24 mouse cellular contexts compared by ENCODE assay signal in the genomic region with DNA sequence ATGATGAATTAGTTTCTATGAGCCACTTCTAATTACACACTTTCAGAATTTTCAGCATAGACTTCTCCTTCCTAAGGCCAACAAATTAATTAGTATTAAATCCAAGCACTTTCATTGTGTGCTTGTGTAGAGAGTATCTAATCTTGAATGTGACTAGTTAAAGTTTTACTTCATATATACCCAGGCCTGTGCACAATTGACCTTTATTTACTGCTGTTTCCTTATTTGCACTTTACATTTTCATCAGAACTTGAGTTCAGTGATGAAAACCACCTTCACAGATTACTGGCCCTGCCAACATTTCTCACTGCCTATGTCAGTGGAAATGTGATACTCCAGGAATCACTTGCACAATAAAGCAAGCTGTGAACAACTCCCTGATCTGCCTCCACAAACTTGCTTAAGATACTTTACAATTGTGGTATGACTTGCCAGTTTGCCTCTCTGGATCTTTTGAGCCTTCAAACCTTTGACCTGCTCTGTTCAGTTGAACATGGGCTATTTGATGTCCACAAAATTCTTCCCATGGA.
A peak's percentile ranks its signal among the peaks of the same experiment; 100 is the strongest.
DNase-seq lines count a peak whose midpoint lies in the region; ATAC-seq and TF ChIP-seq lines count a peak whose summit lies in the region.
"Had no signal": no experiment of that assay in that cellular context is flagged by ENCODE, and none has a peak within 500 bp of the region (broad histone marks: within the 10 kb centered on the region; RNA-seq: fewer than 3 reads in every experiment).

No protein-coding gene starts in this region.

- no peaks in the 10 kb centered on the region for H3K79me2 ChIP-seq in myocyte (ENCODE audit: control insufficient read depth, insufficient read depth)

- TF ChIP-seq CTCF in lung, embryonic 14.5 days (IDR thresholded peaks at IDR 0.05; ENCODE audit: low read depth), result no peak

- no peak overlapping the region for H3ac ChIP-seq in myocyte (ENCODE audit: control insufficient read depth, insufficient read length)

- no peak overlapping the region for H3K4me3 ChIP-seq in lung, embryonic 14.5 days (ENCODE audit: low read depth, low read length)
- no peak overlapping the region for H3K4me3 ChIP-seq in myocyte
- H3K4me3 ChIP-seq: embryonic facial prominence, embryonic 13.5 days; forebrain, embryonic 15.5 days; limb, embryonic 15.5 days; lung, embryonic 15.5 days; neural tube, embryonic 15.5 days had no signal

- H3K9me3 ChIP-seq in lung, embryonic 14.5 days (ENCODE audit: low read depth, low read length), result no peaks in the 10 kb centered on the region
- H3K9me3 ChIP-seq: embryonic facial prominence, embryonic 13.5 days; forebrain, embryonic 15.5 days; limb, embryonic 15.5 days; lung, embryonic 15.5 days; neural tube, embryonic 15.5 days had no signal

- peak; percentile 65; the same call in 1 of the 2 replicates for ATAC-seq in lung, embryonic 14.5 days (ENCODE audit: insufficient read depth)
- ATAC-seq: forebrain, embryonic 15.5 days had no signal

- no peak overlapping the region for H3K9ac ChIP-seq in lung, embryonic 14.5 days
- H3K9ac ChIP-seq: embryonic facial prominence, embryonic 13.5 days; forebrain, embryonic 15.5 days; limb, embryonic 15.5 days; liver, embryonic 14.5 days; lung, embryonic 15.5 days; neural tube, embryonic 15.5 days had no signal

- peak; percentile 4 for DNase-seq in lung, embryonic 14.5 days
- no peak for DNase-seq in lung, postnatal 36 days
- DNase-seq in NIH3T3 (ENCODE audit: low read depth), result peak; percentile 90
- DNase-seq in testis, postnatal 14 days (ENCODE audit: low spot score), result no peak
- no peak for DNase-seq in left cerebral cortex, adult 11 months (ENCODE audit: low spot score)
- no peak for DNase-seq in left cerebral cortex, postnatal 25 days (ENCODE audit: low spot score in 2 of 2)
- DNase-seq: adrenal gland, adult 8-10 months; cerebellum, adult 18-20 months; cerebellum, postnatal 14 days; gastrocnemius, postnatal 10 days; heart, postnatal 10 days; kidney, adult 18-20 months; kidney, postnatal 25 days; right cerebral cortex, adult 18-20 months; thymus, postnatal 25 days had no signal

- no peaks in the 10 kb centered on the region for H3K4me1 ChIP-seq in lung, embryonic 14.5 days (ENCODE audit: insufficient read depth)
- H3K4me1 ChIP-seq: embryonic facial prominence, embryonic 13.5 days; forebrain, embryonic 15.5 days; limb, embryonic 15.5 days; lung, embryonic 15.5 days; neural tube, embryonic 15.5 days had no signal

- no peak overlapping the region for H3K27ac ChIP-seq in lung, embryonic 14.5 days (ENCODE audit: low read depth)
- H3K27ac ChIP-seq: embryonic facial prominence, embryonic 13.5 days; forebrain, embryonic 15.5 days; limb, embryonic 15.5 days; liver, embryonic 14.5 days; lung, embryonic 15.5 days; neural tube, embryonic 15.5 days had no signal

- H3K27me3 ChIP-seq in lung, embryonic 14.5 days (ENCODE audit: insufficient read depth, low read length), result no peaks in the 10 kb centered on the region
- H3K27me3 ChIP-seq in myocyte (ENCODE audit: control insufficient read depth, insufficient read depth, insufficient read length), result no peaks in the 10 kb centered on the region
- H3K27me3 ChIP-seq: embryonic facial prominence, embryonic 13.5 days; forebrain, embryonic 15.5 days; limb, embryonic 15.5 days; lung, embryonic 15.5 days; neural tube, embryonic 15.5 days had no signal

- no peaks in the 10 kb centered on the region for H3K36me3 ChIP-seq in lung, embryonic 14.5 days (ENCODE audit: insufficient read depth)
- H3K36me3 ChIP-seq in myocyte (ENCODE audit: control insufficient read depth, insufficient read depth), result no peaks in the 10 kb centered on the region
- H3K36me3 ChIP-seq: embryonic facial prominence, embryonic 13.5 days; forebrain, embryonic 15.5 days; limb, embryonic 15.5 days; lung, embryonic 15.5 days; neural tube, embryonic 15.5 days had no signal

- intact Hi-C loops in left cerebral cortex, postnatal 25 days (cut with DNase I), result no loop called here

- H3K4me2 ChIP-seq in lung, embryonic 14.5 days, result no peak overlapping the region
- H3K4me2 ChIP-seq in myocyte (ENCODE audit: low read depth), result no peak overlapping the region
- H3K4me2 ChIP-seq: embryonic facial prominence, embryonic 13.5 days; forebrain, embryonic 15.5 days; heart, embryonic 11.5 days; limb, embryonic 15.5 days; lung, embryonic 15.5 days; midbrain, embryonic 11.5 days; neural tube, embryonic 15.5 days had no signal

- TF ChIP-seq POLR2A in myocyte (IDR thresholded peaks at IDR 0.05; ENCODE audit: insufficient read length, low read depth), result no peak

TF ChIP-seq in myocyte, 11 proteins besides CTCF, POLR2A, EP300 and RAD21:
- TF ChIP-seq E2F4 (IDR thresholded peaks at IDR 0.05; ENCODE audit: insufficient read depth), result no peak
- no peak for TF ChIP-seq MYOG (IDR thresholded peaks at IDR 0.05; ENCODE audit: control insufficient read depth in 1 of 3, insufficient read depth in 1 of 3, insufficient read length in 2 of 3, low read depth in 2 of 3)
- TF ChIP-seq SRF (IDR thresholded peaks at IDR 0.05; ENCODE audit: control insufficient read depth, insufficient read length, low read depth), result no peak
- peak; percentile 88 for TF ChIP-seq CEBPB (IDR thresholded peaks at IDR 0.05; ENCODE audit: insufficient read depth, poor library complexity, severe bottlenecking)
TF ChIP-seq in myocyte: peak in this region for 1.

Comparison
In these comparisons a context has a peak if more than half of its experiments do, and no peak if none do; other contexts are left out.
1. DNase-seq: peak in lung, embryonic 14.5 days (single experiment) and NIH3T3 (single experiment); none in lung, postnatal 36 days (single experiment), testis, postnatal 14 days (single experiment), left cerebral cortex, adult 11 months (single experiment) and left cerebral cortex, postnatal 25 days (0 of 2).